Mouse (Mus musculus): ENCODE measurements around the gene Dop1b.
A peak's percentile ranks its signal among the peaks of the same experiment; 100 is the strongest.
"Not testable (repeated sequence)": the region's sequence is repeated elsewhere in the genome, so short reads cannot be mapped to it uniquely, and the experiment has no call there.

The Dop1b gene

GRCm38 (mm10) chr16:93795391-93795790, 83.7 kb downstream of the Dop1b start:
- DNase-seq (ENCODE audit: low spot score): no peak

DNA sequence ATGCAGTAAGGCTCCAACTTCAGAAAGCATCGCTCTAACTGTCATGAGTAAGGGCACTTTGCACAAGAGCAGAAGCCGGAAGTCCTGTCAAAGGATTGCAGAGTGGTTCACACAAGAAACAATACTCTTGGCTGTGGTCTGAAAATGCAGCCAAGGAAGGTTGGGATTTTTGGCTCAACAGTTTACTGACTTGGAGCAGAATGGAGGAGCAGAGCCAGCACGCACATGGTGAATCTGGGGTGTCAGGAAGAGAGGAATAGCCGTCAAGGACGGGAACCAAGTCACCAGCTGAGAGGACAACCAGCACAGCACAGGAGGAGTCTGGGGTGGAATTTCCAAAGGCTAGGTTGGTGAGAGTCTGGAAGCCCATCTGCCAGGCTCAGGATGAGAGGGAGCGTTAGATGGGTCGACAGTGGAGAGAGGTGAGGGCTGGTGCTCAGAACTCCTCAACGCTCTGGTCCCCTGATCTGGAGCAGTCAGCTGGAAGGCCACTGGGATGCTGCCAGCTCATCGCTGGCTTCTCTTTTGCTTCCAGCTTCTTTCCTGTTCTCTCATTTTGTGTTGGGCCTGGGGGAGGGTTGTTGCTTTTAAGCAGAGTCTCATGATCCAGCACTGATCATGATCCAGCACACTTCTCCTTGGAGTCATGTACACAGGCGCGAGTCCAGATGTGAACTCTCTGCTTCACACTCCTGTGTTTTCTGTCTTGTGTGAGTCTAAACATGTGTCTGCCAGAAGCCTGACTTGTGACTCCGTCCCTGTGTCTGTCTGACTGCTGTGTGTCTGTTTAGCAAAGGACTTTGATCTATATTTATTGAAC, 85.5 kb downstream of the Dop1b start:
- DNase-seq (ENCODE audit: low spot score): no peak

GRCm38 (mm10) chr16:93797841-93798492, 86.3 kb downstream of the Dop1b start:
- DNase-seq (ENCODE audit: low spot score): no peak

DNA sequence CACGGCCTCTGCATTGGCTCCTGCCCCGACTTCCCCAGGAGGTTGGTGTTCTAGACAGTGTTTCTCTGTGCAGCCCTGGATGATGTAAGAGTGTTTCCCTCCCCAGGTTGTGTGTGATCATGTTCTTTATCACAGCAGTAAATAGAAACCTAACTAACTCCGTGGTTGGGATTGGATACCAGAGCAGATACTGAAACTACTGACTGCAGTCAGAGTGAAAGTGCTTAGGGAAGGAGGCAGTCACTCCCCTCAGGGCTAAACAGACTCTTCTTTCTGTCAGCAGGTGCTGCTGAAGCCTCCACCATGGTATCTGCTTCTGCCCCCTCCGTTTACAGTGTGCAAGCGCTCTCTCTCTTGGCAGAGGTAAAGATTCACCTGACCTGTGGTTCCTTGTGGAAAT, 86.9 kb downstream of the Dop1b start:
- DNase-seq (ENCODE audit: low spot score): no peak

DNA sequence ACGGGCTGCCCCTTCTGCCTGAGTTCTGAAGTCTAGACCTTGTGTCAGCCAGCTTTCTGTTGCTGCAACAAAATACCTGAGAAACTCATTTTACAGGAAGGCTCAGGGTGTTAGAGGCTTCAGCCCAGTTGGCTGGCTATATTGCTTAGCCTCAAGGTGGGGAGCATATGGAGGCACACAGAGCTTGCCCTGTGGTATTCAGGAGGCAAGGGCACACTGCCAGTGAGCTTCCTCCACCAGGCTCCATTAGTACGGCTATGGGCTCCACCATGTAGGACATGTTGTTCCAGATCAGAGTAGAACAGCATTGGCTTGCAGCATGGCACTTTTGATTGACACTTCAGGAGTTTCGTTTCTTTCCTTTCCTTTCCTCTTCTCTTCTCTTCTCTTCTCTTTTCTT, 87.4 kb downstream of the Dop1b start:
- DNase-seq (ENCODE audit: low spot score): no peak

DNA sequence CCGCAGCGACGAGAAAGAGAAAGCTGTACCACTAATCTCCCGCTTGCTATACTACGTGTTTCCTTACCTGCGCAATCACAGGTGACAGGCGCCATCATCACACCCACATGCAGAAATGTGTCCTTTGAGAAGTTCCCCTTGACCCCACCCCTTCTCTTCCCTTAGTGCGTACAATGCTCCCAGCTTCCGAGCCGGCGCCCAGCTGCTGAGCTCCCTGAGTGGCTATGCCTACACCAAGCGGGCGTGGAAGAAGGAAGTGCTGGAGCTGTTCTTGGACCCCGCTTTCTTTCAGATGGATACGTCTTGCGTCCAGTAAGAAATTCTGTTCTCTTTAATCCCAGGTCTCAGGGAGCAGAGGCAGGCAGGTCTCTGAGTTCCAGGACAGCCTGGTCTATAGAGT, 88.2 kb downstream of the Dop1b start:
- no peak for DNase-seq (ENCODE audit: low spot score)

DNA sequence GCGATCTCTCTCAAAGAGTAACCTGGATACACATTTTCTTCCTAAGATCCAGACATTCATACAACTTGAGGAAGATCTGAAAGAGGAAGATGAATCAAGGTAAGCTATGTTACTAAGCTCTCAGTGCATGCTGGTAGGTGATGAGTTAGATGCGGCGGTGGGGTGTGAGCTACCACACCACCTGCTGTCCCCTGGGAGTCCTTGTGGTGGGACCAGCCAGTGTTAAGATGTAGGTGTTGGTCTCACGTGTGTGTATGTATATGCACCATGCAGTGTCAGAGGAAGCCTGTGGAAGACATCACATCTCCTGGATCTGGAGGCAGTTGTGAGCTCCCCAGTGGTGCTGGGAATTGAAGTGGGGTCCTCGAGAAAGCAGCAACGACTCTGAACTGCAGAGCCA, 95.5 kb downstream of the Dop1b start:
- no peak for DNase-seq (ENCODE audit: low spot score)

GRCm38 (mm10) chr16:93807961-93808554, 96.4 kb downstream of the Dop1b start:
- peak; percentile 70 for DNase-seq (ENCODE audit: low spot score)

- no peak for DNase-seq (ENCODE audit: low spot score)
Measured at GRCm38 (mm10) chr16:93815856-93816736, 104.4 kb downstream of the Dop1b start.

GRCm38 (mm10) chr16:93816861-93817260, 105.2 kb downstream of the Dop1b start:
- DNase-seq (ENCODE audit: low spot score): no peak

DNA sequence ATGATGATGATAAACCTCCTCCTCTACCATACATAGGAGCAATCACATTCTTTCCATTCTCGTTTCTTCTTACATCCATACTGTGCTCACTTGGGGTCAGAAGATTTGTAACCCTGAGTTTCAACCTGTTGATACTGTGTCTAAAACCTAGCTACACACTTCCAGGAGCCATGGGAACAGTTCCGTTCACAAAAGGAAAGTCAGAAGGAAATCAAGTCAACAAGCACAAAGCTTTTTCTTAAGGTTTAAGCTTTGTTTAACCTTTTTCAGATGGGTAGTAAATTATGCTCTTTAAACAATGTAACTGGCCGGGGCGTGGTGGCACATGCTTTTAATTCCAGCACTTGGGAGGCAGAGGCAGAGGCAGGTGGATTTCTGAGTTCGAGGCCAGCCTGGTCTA, 105.7 kb downstream of the Dop1b start:
- no peak for DNase-seq (ENCODE audit: low spot score)

DNA sequence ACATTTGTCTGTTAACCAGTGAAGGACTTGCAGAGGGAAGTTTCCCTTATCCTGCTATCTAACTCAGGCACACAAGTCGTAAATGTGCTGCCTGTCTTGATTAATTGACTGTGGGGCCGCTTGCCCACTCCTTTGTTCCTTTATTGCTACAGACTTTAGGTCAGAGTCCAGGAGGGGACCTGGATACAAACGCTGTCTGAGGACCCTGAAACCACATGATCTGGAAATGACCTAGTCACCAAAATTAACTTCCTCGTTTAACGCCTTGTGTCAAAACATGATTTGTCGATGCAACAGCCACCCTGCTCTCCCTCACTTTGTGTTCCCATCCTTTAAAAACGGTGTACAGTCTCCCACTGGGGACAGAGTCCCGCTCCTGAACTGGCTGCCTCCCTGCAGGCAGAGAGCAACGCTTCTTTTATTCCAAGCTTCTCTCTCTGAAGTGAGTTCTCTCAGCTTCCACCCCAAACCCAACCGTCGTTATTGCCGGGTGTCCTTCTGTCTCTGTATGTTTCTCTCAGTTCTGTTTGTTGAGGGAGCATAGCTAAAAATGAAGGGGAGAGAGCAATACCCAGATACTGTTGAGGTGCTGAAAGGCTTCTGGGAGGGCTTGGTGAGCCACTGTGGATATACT, 107.1 kb downstream of the Dop1b start:
- peak; percentile 68 for DNase-seq (ENCODE audit: low spot score)

- no peak for DNase-seq (ENCODE audit: low spot score)
Measured at GRCm38 (mm10) chr16:93819325-93819696, 107.6 kb downstream of the Dop1b start.

DNA sequence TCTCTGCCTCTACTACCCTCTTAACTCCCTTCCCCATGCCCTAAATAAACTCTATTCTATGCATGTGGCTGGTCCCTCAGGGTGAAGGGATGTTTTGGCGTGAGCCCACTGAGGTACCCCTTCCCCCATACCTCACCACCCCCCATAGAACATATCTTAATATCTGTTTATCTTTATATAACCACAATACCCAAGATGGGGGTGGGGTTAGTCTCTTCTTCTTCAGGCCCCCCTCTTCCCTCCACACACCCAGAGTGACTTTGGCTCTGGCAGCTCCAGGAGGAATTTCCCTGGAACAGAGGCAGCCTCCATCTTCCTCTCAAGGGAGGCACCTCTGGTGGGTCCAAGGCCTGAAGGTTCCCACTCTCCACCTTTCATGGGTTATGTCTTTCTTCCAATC, 108.3 kb downstream of the Dop1b start:
- no peak for DNase-seq (ENCODE audit: low spot score)

DNA sequence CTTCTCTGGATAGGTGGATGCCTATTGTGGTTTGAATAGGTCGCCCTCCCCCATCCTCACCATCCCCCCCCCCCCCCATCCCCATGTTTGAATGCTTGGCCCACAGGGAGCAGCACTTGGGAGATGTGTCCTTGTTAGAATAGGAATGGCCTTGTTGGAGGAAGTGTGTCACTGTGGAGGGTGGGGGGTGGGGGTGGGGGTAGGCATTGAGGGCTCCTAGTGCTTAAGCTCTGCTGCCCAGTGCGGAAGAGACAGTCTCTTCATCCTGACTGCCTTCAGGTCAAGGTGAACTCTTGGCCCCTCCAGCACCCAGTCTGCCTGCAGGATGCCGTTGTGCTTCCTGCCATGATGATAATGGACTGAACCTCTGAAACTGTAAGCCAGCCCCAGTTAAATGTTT, 110.0 kb downstream of the Dop1b start:
- DNase-seq (ENCODE audit: low spot score): no peak

DNA sequence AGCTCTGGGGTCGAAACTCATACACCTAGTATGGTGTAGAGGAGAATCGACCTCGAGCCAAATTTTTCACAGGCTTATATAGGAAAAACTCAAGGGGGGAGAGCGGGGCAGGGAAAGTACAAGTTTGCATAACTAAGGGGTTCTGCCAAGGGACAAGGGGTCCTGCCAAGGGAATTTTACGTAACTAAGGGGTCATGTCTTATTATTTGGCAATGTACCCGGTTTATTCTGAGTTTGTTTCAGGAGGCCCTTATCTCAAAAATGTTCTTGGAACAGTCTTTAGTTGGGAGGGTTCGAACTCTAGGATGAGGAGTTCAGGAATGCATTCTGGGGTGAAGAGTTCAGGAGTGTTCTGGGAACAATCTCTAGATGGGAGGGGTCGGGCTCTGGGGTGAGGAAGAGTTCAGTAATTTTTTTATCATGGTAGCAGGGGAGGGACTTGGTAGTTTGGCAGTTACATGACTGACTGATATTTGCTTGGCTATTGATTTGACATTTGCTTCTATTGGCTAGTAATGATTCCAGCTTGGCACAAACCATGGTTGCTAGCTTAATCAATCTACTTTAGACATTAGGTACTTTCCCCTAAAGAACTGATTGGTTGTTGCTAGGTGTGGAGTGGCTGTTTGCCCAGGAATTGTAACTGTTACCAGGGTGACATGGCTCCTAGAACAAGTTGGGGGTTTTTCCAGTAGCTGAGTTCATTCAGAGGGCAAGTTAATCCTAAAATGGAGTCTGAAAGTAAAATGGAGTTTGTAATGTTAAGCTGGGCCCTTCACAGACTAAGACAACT, 110.9 kb downstream of the Dop1b start:
- DNase-seq (ENCODE audit: low spot score): not testable (repeated sequence)

- no peak for DNase-seq (ENCODE audit: low spot score)
Measured at GRCm38 (mm10) chr16:93824799-93825198, 113.1 kb downstream of the Dop1b start.

DNA sequence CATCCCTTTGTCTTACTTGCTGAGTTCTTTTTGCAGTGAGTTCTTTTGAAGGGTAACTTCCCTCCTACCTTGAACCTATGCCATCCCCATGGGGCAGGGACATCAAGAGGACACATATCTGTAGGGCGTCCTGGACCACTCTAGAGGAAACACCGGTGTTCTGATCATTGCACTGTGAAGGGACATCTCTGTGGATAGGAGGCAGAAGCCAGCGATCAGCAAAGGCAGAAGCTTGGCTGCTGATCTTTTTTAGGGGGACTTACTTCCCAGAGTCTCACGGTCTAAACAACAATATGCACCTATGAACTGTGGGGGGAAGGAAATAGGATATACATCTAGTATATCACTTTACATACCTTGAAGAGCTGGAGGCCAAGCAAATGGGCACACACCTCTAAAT, 113.8 kb downstream of the Dop1b start:
- DNase-seq (ENCODE audit: low spot score): no peak

DNA sequence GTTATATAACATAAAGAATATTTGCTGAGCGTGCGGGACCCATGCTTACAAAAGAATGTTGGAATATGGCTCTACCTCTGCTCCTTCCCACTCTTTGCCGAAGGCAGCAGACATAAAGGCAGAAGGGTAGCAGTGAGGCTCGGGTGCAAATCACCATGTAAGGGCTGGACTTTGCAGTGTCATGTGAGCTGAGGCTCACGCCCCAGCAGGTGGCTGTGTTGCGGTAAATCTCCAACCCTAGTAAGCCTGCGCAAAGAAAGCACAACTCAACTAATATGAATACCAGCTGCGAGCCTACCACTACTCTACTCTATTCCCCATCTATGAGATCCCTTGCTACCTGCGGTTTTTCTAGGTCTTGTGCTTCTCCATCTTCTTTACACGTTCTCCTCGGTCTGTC, 114.3 kb downstream of the Dop1b start:
- DNase-seq (ENCODE audit: low spot score): no peak

- not testable (repeated sequence) for DNase-seq (ENCODE audit: low spot score)
Measured at GRCm38 (mm10) chr16:93826478-93826877, 114.8 kb downstream of the Dop1b start.

GRCm38 (mm10) chr16:93826909-93827308, 115.2 kb downstream of the Dop1b start:
- DNase-seq (ENCODE audit: low spot score): no peak

Data from embryo, embryonic 10.5 days (tissue).